Mouse (Mus musculus) lung, adult 2 months (tissue): ENCODE measurements around the gene Ryr2. TPM values are rescaled to one million over a fixed set of nuclear protein-coding genes. Genes with fewer than 3 reads are reported as not detected.

ENCODE experiments used
- DNase-seq: peaks from one replicate; pipeline ENCODE4 v3.0.0; 2022
- H3K4me1 ChIP-seq: fragments of 200-500 bp; 2 replicates; pipeline ENCODE4 v1.6.1; 2011; ENCODE audit warnings: low read length; ENCODE audit not compliant: control insufficient read depth, insufficient read depth
- H3K4me3 ChIP-seq: fragments of 200-500 bp; replicated peaks from 2 replicates; pipeline ENCODE3; 2011; ENCODE audit warnings: low read depth, mild to moderate bottlenecking, control low read depth, low read length; ENCODE audit errors: extremely low read depth
- CTCF ChIP-seq: fragments of 200-500 bp; IDR thresholded peaks from 2 replicates; pipeline ENCODE4 v1.5.1; 2011; ENCODE audit warnings: mild to moderate bottlenecking, low read length, control low read depth; ENCODE audit not compliant: insufficient read depth
- POLR2A ChIP-seq: fragments of 200-500 bp; IDR thresholded peaks from 2 replicates; pipeline ENCODE4 v1.6.1; 2011; ENCODE audit warnings: low read depth, mild to moderate bottlenecking, control low read depth, low read length, borderline replicate concordance; ENCODE audit errors: extremely low read depth
- WGBS: fragments of 180-500 bp; shearing (Covaris S2); methylation state at CpG from one replicate; pipeline ENCODE4 v1.1.7; 2018; 5-methylcytosine and 5-hydroxymethylcytosine counted together
- polyA plus RNA-seq: library from polyadenylated mRNA; depleted of rRNA; stranded (reverse); fragments of >200 nt; gene quantifications from 2 replicates; pipeline ENCODE4 v1.2.3, GENCODE M21; 2012

Ryr2 gene
- polyA plus RNA-seq, 1 experiment, result 4.1 TPM

DNA sequence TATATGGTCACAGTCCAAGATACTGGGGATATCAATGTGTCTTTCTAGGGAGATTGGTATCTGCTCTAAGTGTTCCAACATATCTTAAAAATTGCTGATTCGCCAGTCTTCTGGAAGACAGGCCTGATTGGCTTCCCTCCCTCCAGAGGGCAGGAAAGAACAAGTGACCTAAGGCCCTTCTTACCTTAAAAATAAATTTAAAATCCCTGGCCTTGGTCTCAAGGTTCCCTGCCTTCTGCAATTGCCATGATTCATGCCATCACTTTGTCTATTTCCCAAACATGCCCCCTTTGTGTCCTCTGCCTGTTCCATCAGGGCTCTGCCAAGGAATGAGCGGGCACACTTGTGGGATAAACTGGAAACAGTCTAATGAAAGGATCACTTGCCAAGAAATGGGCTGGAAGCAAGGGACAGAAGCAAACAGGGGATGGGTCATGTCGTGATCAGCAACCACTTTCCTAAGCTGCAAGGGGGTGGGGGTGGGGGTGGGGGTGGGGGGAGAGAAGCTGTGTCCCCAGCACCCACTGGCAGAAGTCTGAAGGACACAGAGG, 10.3 kb downstream of the Ryr2 start:
- 72% methylated on average over 3 of the region's 3 CpGs for WGBS
- Histone ChIP-seq H3K4me1 (no peaks in the 10 kb centered on the region), H3K4me3 (no peak overlapping the region)
- TF ChIP-seq CTCF (no peak), POLR2A (no peak)
- no peak for DNase-seq

DNA sequence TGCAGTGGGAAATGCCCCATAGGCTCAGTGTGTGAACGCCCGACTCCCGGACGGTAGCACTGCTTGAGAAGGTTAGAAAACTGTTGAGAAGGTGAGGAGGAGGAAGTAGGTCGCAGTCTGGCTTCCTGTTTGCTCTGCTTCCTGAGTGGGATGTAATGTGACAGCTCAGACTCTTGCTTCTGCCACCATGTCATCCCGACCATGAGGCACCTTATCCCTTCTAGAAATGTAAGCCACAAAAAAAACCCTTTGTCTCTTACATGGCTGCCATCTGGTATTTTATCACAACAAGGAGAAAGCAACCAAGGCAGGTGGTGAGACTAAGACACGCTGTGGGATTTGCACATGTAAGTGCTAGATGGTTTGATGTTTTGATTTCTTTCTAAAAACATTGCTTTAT, 12.2 kb downstream of the Ryr2 start:
- 49% methylated on average over 7 of the region's 7 CpGs for WGBS
- Histone ChIP-seq H3K4me1 (no peaks in the 10 kb centered on the region), H3K4me3 (no peak overlapping the region)
- no peak for DNase-seq
- TF ChIP-seq POLR2A, result no peak

DNA sequence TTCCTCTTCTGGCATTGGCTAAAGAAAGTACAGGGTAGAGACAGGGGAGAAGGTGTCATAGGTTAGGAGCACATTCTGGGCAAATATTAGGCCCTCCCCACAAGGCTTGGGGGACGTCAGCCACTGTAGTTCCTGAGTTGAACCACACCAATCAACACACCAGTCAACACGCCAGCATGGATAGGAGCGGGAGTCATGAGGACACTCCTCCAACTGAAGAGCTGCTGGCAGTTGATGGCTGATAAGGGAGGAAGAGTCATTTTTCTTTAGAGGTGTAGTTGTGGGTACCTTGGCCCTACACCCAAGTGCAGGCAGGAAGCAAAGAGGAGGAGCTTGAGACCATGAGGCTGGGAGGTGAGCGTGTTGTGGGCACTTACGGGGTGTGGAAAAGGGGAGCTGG, 13.6 kb downstream of the Ryr2 start:
- no peak overlapping the region for H3K4me3 ChIP-seq
- 85% methylated on average over 5 of the region's 5 CpGs for WGBS
- H3K4me1 ChIP-seq, result no peaks in the 10 kb centered on the region
- no peak for DNase-seq
- TF ChIP-seq POLR2A (no peak), CTCF (no peak)

DNA sequence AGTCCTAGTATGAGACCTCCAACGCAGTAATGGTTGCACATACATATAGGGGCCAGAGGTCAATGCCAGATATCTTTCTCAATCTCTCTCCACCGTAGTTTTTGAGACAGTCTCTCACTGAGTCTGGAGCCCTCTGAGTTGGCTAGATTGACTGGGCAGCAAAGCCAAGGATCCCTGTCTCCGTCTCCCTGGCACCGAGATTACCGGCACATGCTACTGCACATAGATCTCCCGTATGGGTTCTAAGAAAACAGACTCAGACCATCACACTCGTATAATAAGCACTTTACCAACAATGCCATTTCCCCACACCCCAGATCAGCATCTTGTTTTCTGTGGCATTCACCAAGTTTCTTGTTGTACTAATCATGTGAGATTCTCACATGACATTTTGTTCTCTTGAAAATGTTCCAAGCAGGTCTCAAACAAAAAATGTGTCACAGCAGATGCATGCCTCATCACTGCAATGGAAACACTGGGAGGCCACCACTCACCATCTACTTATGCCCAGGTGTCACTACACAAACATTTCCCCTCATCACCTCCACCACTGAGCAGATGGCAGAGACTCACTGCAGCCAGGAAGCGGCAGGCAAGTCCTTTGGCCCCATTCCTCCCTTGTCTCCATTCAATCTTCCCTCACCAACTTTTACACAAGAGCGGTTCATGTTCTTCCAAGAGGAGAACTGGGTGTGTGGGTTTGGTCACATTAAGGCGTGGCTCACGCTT, 14.2 kb downstream of the Ryr2 start:
- 71% methylated on average over 11 of the region's 11 CpGs for WGBS
- no peak for DNase-seq
- TF ChIP-seq CTCF (no peak), POLR2A (no peak)
- Histone ChIP-seq H3K4me1 (no peaks in the 10 kb centered on the region), H3K4me3 (no peak overlapping the region)

DNA sequence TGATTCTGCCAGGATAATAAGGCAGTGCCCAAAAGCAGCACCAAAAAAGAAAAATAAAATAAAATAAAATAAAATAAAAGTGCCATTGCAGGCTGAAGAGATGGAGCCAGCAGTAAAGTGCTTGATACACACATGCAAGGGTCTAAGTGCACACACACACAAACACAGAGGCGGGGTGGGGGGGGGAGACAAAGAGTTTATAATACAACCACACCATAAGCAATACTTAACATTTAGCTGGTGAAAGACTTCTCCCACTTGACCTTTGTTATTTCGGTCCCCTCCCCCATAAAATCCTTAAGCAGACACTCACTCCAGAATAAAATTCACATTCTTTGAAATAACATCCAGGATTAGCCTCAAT, 22.7 kb downstream of the Ryr2 start:
- Histone ChIP-seq H3K4me3 (no peak overlapping the region), H3K4me1 (no peaks in the 10 kb centered on the region)
- DNase-seq, result no peak
- 83% methylated on average over 2 of the region's 2 CpGs for WGBS
- TF ChIP-seq POLR2A (no peak), CTCF (no peak)

DNA sequence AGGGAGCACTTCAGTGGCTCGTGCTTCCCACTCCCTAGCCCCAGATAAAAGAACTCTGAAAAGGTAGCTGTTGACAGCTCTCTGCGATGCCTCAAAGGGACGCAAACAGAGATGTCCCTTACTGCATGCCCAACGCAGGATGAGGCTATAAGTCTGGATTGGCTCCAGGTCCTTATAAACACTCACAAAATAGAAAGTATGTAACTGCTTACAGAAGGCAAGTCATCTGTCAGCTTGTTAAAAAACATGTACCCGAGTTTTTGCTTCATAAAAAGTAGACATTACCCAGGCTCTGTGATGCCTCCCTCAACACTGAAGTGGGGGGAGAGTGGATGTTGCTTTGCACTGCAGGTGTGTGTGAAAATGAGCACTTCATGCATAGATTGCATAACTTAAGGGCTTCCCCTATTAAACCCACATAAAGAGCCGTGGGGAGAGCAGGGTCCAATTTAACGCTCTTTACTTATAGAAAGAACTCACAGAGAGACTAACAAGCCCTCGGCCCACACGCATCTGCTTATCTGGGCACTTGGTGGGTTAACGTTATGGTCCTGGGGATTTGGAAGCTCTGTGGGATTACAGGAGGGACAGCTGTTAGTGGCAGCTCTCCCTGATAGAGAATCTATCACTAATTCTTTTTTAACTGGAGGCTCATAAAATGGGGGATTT, 23.2 kb downstream of the Ryr2 start:
- no peak for TF ChIP-seq POLR2A
- no peak for TF ChIP-seq CTCF
- 34% methylated on average over 10 of the region's 10 CpGs for WGBS
- H3K4me1 ChIP-seq, result no peaks in the 10 kb centered on the region
- no peak overlapping the region for H3K4me3 ChIP-seq
- no peak for DNase-seq

DNA sequence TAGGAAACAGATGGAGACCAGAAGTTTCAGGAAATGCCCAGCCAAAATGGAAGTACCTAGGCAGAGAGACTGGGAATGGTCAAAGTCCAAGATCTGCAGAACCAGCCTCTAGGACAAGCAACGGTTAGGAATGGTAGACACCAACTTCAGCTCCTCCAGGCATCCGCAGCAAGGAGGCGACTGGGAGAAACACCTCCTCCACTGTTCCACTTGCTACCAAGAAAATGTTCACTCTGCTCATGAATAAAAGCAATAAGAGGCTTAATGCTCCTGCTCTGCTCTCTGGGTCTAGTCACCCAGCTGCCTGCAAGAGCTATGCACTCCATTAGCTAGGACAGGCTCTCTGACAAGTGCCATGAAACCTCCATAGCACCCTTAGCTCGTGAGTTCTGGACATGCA, 26.2 kb downstream of the Ryr2 start:
- H3K4me1 ChIP-seq, result no peaks in the 10 kb centered on the region
- TF ChIP-seq POLR2A (no peak), CTCF (no peak)
- no peak for DNase-seq
- WGBS, result 86% methylated on average over 4 of the region's 4 CpGs
- no peak overlapping the region for H3K4me3 ChIP-seq

DNA sequence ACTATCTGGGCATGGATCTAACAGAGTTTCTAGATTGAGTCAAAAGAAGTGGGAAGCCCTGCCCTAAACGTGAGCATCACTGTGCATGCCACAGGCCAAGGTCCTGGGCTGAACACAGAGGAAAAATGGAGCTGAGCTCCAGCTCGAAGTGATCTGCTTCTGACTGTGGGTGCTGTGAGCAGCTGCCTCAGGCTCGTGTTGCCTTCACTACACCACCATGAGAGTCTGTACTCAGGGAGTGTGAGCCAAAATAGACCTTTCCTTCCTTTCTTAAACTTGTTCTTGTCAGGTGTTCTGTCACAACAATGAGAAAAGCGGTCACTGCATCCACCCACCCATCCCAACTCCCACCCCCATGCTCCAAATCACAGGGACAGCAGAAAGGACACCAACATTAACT, 27.2 kb downstream of the Ryr2 start:
- TF ChIP-seq POLR2A (no peak), CTCF (no peak)
- H3K4me1 ChIP-seq, result no peaks in the 10 kb centered on the region
- DNase-seq, result no peak
- no peak overlapping the region for H3K4me3 ChIP-seq
- 79% methylated on average over 4 of the region's 4 CpGs for WGBS

DNA sequence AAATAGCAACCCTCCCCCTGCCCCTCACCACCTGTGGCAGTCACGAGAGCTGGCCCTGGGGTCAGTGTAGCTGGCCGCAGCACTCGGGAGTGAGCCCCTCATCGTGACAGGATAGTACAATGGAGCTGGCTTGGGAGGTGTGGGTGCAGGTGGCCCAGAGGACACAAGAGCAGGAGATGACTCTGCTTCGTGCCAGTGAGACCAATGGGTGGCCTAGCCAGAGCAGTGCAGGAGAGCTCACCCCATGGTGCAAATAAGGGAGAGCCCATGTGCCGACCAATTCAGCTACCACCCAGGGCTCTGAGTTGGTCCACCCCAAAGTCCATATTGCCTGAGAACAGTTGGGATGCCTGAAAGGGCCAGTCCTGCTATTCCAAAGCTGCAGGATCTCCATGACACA, 31.8 kb downstream of the Ryr2 start:
- TF ChIP-seq CTCF (no peak), POLR2A (no peak)
- Histone ChIP-seq H3K4me1 (no peaks in the 10 kb centered on the region), H3K4me3 (no peak overlapping the region)
- 90% methylated on average over 6 of the region's 6 CpGs for WGBS
- DNase-seq, result no peak

DNA sequence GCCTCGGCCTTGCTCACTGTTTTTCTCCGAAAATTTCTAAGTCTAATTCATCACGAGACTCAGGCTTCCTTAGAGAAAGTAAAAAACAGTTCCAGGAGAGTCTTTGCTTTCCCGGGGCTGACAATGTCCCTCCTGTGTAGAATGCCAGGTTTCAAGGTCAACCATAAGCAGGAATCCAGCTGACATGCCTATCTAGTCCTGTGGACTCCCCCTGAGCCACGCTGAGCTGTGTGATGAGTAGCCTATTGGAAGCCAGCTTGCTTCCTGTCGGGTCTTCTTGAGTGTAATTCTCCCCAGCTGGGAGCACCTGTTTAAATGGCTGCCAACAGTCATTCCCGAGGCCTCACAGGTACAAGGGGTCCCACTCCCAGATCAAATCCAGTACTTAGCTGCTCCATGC, 34.2 kb downstream of the Ryr2 start:
- no peak for TF ChIP-seq CTCF
- TF ChIP-seq POLR2A, result no peak
- no peak for DNase-seq
- no peaks in the 10 kb centered on the region for H3K4me1 ChIP-seq
- 60% methylated on average over 7 of the region's 7 CpGs for whole genome bisulfite sequencing
- no peak overlapping the region for H3K4me3 ChIP-seq
